Mouse (Mus musculus): ENCODE results near the gene Ncoa1. TPM values are rescaled to one million over a fixed set of nuclear protein-coding genes. Genes with fewer than 3 reads are reported as not detected.

The Ncoa1 gene
- total RNA-seq, 2 experiments from 2014 or later = 39.1 to 40.7 TPM

- peak; percentile 77 for DNase-seq
Observed at GRCm38 (mm10) chr12:4208405-4209133, 268.4 kb downstream of the Ncoa1 start.

- DNase-seq = no peak
Observed at GRCm38 (mm10) chr12:4206106-4206505, 270.9 kb downstream of the Ncoa1 start.

- DNase-seq = no peak
Observed at GRCm38 (mm10) chr12:4202206-4202605, 274.8 kb downstream of the Ncoa1 start.

- DNase-seq = peak; percentile 59
Observed at GRCm38 (mm10) chr12:4201454-4202200, 275.4 kb downstream of the Ncoa1 start.

- DNase-seq = no peak
Observed at GRCm38 (mm10) chr12:4199271-4199670, 277.7 kb downstream of the Ncoa1 start.

- DNase-seq = no peak
Observed at GRCm38 (mm10) chr12:4198702-4199101, 278.3 kb downstream of the Ncoa1 start.

Other genes starting within 250 kb of the Ncoa1 start
- gene Ptrhd1, start 243.2 kb downstream of the Ncoa1 start, total RNA-seq (2021) = 1 to 10 TPM; 5.5 to 5.6 TPM
- 10 to 100 TPM in 1 of 2 experiments, 1 to 10 TPM in 1; 9.9 to 11.3 TPM for gene Cenpo, start 242.9 kb downstream of the Ncoa1 start, total RNA-seq (2021)
- gene Itsn2, start 115.5 kb upstream of the Ncoa1 start, total RNA-seq (2021) = 10 to 100 TPM; 54.0 to 54.8 TPM
- gene Gm3625, start 115.7 kb upstream of the Ncoa1 start, total RNA-seq (2021) = not detected

Measured in heart, postnatal 4 days (tissue).